Mouse (Mus musculus) heart, adult 2 months (tissue): ENCODE measurements at regions not wholly inside any gene's neighbourhood (a gene's known extent, or its start where the extent isn't known, plus 50 kb on each side); places are given as distances from the start of the nearest gene placed in this dataset.

Experiments
- DNase-seq, 2 experiments: peaks; one replicate each; pipeline ENCODE4 v3.0.0; 2021
- H3K27ac ChIP-seq: fragments of 200-600 bp; 2 replicates; pipeline ENCODE4 v1.8.1; 2022
- H3K27me3 ChIP-seq: fragments of 200-500 bp; 2 replicates; pipeline ENCODE4 v1.6.1; 2012; ENCODE audit warnings: mild to moderate bottlenecking, low read length, inconsistent platforms, mixed read lengths; ENCODE audit not compliant: control insufficient read depth, insufficient read depth
- H3K36me3 ChIP-seq: fragments of 200-500 bp; 2 replicates; pipeline ENCODE4 v1.6.1; 2012; ENCODE audit warnings: low read length, inconsistent platforms; ENCODE audit not compliant: control insufficient read depth, insufficient read depth
- H3K4me1 ChIP-seq: fragments of 200-500 bp; 2 replicates; pipeline ENCODE4 v1.6.1; 2011; ENCODE audit warnings: low read length; ENCODE audit not compliant: control insufficient read depth, insufficient read depth
- H3K4me3 ChIP-seq: fragments of 200-600 bp; 2 replicates; pipeline ENCODE4 v1.8.1; 2022
- H3K79me2 ChIP-seq: fragments of 200-500 bp; replicated peaks from 2 replicates; pipeline ENCODE4 v1.6.1; 2012; ENCODE audit warnings: mild to moderate bottlenecking, inconsistent platforms, low read length, moderate library complexity, mixed read lengths; ENCODE audit not compliant: control insufficient read depth, insufficient read depth
- H3K9ac ChIP-seq: fragments of 200-500 bp; 2 replicates; pipeline ENCODE4 v1.6.1; 2012; ENCODE audit warnings: low read depth, mild to moderate bottlenecking, control low read depth, inconsistent platforms, low read length, mixed read lengths
- CTCF ChIP-seq: fragments of 200-600 bp; IDR thresholded peaks from 2 replicates; pipeline ENCODE4 v1.8.1; 2022; ENCODE audit warnings: antibody characterized with exemption, mild to moderate bottlenecking, moderate library complexity
- EP300 ChIP-seq: fragments of 200-500 bp; IDR thresholded peaks from 2 replicates; pipeline ENCODE4 v1.6.1; 2011; ENCODE audit warnings: low read depth, low read length, control low read depth; ENCODE audit not compliant: insufficient read depth
- POLR2A ChIP-seq: fragments of 200-500 bp; IDR thresholded peaks from 2 replicates; pipeline ENCODE4 v1.6.1; 2011; ENCODE audit warnings: mild to moderate bottlenecking, low read depth, low read length, control low read depth; ENCODE audit not compliant: insufficient read depth
- WGBS: fragments of 180-500 bp; shearing (Covaris S2); methylation state at CpG from one replicate; pipeline ENCODE4 v1.1.7; 2018; 5-methylcytosine and 5-hydroxymethylcytosine counted together
- intact Hi-C: fragments of 180-260 bp; cut with DNase I; formaldehyde crosslinking; loops from one replicate; pipeline ENCODE4 v1.15.1; 2025

GRCm38 (mm10) chr3:49096118-49096517, 661.0 kb downstream of the Pcdh18 start:
- no peak overlapping the region for H3K4me3 ChIP-seq
- TF ChIP-seq POLR2A (no peak), CTCF (no peak), EP300 (no peak)
- no peaks in the 10 kb centered on the region for H3K4me1 ChIP-seq
- no peaks in the 10 kb centered on the region for H3K36me3 ChIP-seq
- H3K27me3 ChIP-seq, result no peaks in the 10 kb centered on the region
- no peaks in the 10 kb centered on the region for H3K79me2 ChIP-seq
- H3K27ac ChIP-seq, result no peak overlapping the region
- DNase-seq, result no peak
- no peak overlapping the region for H3K9ac ChIP-seq
- WGBS, result 88% methylated on average over 4 of the region's 4 CpGs
- intact Hi-C loops, result loop anchor here (10.0 kb wide), 1 partner anchor 1809 kb away; no protein-coding TSS in a partner anchor

- WGBS, result 18% methylated on average over 11 of the region's 11 CpGs
- H3K79me2 ChIP-seq, result no peaks in the 10 kb centered on the region
- H3K27me3 ChIP-seq, result no peaks in the 10 kb centered on the region
- H3K9ac ChIP-seq, result no peak overlapping the region
- no peak overlapping the region for H3K27ac ChIP-seq
- intact Hi-C loops, result loop anchor here (2.0 to 10.0 kb wide), 4 partner anchors 663 to 1811 kb away; partner anchors contain the start of gene Pcdh18
- H3K4me1 ChIP-seq, result no peaks in the 10 kb centered on the region
- peak; percentile 11 to 34 for DNase-seq
- H3K4me3 ChIP-seq, result no peak overlapping the region
- TF ChIP-seq CTCF, result peak; percentile 90
- no peak for TF ChIP-seq EP300
- no peaks in the 10 kb centered on the region for H3K36me3 ChIP-seq
Observed at GRCm38 (mm10) chr3:49093818-49094680, 663.1 kb downstream of the Pcdh18 start.

GRCm38 (mm10) chr3:49068801-49069200, 688.3 kb downstream of the Pcdh18 start:
- H3K4me1 ChIP-seq, result no peaks in the 10 kb centered on the region
- TF ChIP-seq POLR2A, result no peak
- no peak for TF ChIP-seq CTCF
- no peak for TF ChIP-seq EP300
- H3K79me2 ChIP-seq, result no peaks in the 10 kb centered on the region
- no peak overlapping the region for H3K4me3 ChIP-seq
- H3K36me3 ChIP-seq, result no peaks in the 10 kb centered on the region
- intact Hi-C loops, result no loop called here
- DNase-seq, result no peak
- H3K9ac ChIP-seq, result no peak overlapping the region
- H3K27ac ChIP-seq, result no peak overlapping the region
- no peaks in the 10 kb centered on the region for H3K27me3 ChIP-seq

GRCm38 (mm10) chr3:49062081-49062480, 695.0 kb downstream of the Pcdh18 start:
- 71% methylated on average over 9 of the region's 9 CpGs for WGBS
- H3K79me2 ChIP-seq, result no peaks in the 10 kb centered on the region
- no peak for TF ChIP-seq CTCF
- TF ChIP-seq POLR2A, result no peak
- no peak for TF ChIP-seq EP300
- no peaks in the 10 kb centered on the region for H3K27me3 ChIP-seq
- H3K27ac ChIP-seq, result no peak overlapping the region
- intact Hi-C loops, result no loop called here
- DNase-seq, result no peak
- H3K4me1 ChIP-seq, result no peaks in the 10 kb centered on the region
- no peak overlapping the region for H3K4me3 ChIP-seq
- H3K36me3 ChIP-seq, result no peaks in the 10 kb centered on the region
- no peak overlapping the region for H3K9ac ChIP-seq

- Histone ChIP-seq H3K27me3 (no peaks in the 10 kb centered on the region), H3K9ac (no peak overlapping the region), H3K4me1 (no peaks in the 10 kb centered on the region), H3K36me3 (no peaks in the 10 kb centered on the region), H3K4me3 (no peak overlapping the region), H3K27ac (no peak overlapping the region), H3K79me2 (no peaks in the 10 kb centered on the region)
- WGBS, result 45% methylated on average over 5 of the region's 5 CpGs
- intact Hi-C loops, result no loop called here
- DNase-seq, result no peak
- no peak for TF ChIP-seq POLR2A
- no peak for TF ChIP-seq CTCF
- no peak for TF ChIP-seq EP300
Observed at GRCm38 (mm10) chr3:49032981-49033380, 724.1 kb downstream of the Pcdh18 start.

- 65% methylated on average over 6 of the region's 6 CpGs for WGBS
- intact Hi-C loops, result no loop called here
- TF ChIP-seq CTCF (no peak), POLR2A (no peak), EP300 (no peak)
- no peak for DNase-seq
- Histone ChIP-seq H3K27ac (no peak overlapping the region), H3K9ac (no peak overlapping the region), H3K4me1 (no peaks in the 10 kb centered on the region), H3K27me3 (no peaks in the 10 kb centered on the region), H3K79me2 (no peaks in the 10 kb centered on the region), H3K4me3 (no peak overlapping the region), H3K36me3 (no peaks in the 10 kb centered on the region)
Observed at GRCm38 (mm10) chr3:49009211-49009967, 747.7 kb downstream of the Pcdh18 start.
